Mouse (Mus musculus) MEL (cell line): ENCODE data around the gene Pard3.

Source experiments
- RAD21 ChIP-seq: IDR thresholded peaks from 2 replicates; pipeline ENCODE4 v1.6.1; 2011; ENCODE audit warnings: mild to moderate bottlenecking, low read depth, low read length, improper control_type of control experiment
- USF2 ChIP-seq, 2 experiments: IDR thresholded peaks; 2 replicates each; pipeline ENCODE4 v1.6.1; 2011 to 2012; ENCODE audit warnings: improper control_type of control experiment in 2 of 2, low read length in 2 of 2, borderline replicate concordance in 1 of 2, inconsistent platforms in 1 of 2, low read depth in 1 of 2, mild to moderate bottlenecking in 1 of 2; ENCODE audit not compliant: insufficient read depth in 1 of 2

DNA sequence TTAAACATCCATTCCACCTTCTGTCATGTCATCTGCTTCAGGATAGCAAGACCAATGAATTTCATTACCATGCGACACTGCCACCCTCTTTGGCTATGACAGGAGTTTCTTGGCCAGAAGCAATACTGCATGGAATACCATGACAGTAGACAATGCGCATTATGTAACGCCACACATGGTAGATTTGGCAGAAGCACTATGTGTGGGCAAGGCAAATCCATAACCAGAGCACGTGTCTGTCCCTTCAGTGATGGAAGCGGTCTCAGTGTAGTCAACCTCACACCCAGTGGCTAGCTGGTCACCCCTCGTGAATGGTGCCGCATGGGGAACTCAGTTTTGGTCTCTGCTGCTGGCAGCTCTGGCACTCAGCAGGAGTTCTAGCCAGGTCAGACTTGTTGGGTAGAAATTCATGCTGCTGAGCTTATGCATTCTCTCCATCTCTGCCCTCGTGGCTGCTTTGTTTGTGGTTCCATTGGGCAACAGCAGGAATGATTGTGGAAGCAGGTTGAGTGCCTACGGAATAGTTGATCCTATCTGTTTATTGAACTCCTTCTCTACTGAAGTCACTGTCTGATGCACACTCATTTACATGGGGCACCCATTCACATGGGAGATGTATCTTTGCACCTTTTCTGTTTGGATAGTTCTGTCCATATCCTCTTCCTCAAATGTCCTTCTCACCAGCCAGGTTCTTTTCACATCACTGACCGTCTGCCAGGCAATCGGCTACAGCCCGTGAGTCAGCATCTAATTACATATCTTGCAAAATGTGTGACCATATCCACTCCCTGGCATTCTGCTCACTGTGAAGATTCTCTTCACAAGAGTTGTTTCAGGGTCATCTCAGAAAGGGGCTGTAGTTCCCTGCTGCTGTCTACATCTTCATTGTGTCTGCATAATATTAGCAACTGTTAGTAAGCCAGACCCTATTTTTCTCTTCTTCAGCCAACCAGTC lies 100.9 kb downstream of the Pard3 start:
- TF ChIP-seq USF2 (IDR thresholded peaks at IDR 0.05; ENCODE audit: borderline replicate concordance in 1 of 2, insufficient read depth in 1 of 2, low read depth in 1 of 2, low read length in 2 of 2) = no peak
- no peak for TF ChIP-seq RAD21
